Mouse (Mus musculus): ENCODE results near the gene Mindy1.

DNA sequence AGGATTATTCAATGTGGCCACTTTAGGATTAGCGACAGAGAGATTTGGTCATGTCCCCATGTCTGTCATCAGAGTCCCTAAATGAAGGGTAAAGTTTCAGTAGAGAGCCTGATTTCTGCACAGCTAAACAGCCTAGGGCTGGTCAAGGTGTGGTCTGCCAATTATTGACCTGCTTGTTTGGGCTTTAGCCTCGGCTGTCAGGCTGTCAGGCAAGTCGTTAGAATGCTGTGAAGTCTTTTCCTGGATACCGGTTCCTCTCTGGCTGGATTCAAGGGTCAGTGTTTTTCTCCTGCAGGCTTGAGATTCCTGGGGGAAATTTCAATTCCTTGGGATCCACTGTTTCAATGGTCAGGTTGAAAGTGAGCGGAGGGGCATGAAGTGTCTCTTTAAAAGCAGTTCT is 4.9 kb downstream of the Mindy1 start:
- TF ChIP-seq CTCF (IDR thresholded peaks at IDR 0.05; ENCODE audit: low read depth), result no peak
- no peak for TF ChIP-seq EP300 (IDR thresholded peaks at IDR 0.05; ENCODE audit: low read depth)

All from liver, postnatal 0 days (tissue).